Mouse (Mus musculus) kidney, adult 2 months (tissue): ENCODE measurements around the gene Med19. TPM values are rescaled to one million over a fixed set of nuclear protein-coding genes. Genes with fewer than 3 reads are reported as not detected.
A peak's percentile ranks its signal among the peaks of the same experiment; 100 is the strongest.
"Not testable (repeated sequence)": the region's sequence is repeated elsewhere in the genome, so short reads cannot be mapped to it uniquely, and the experiment has no call there.

ENCODE experiments used
- DNase-seq: peaks from one replicate; pipeline ENCODE4 v3.0.0; 2021
- H3K27ac ChIP-seq: fragments of 200-500 bp; 2 replicates; pipeline ENCODE4 v1.5.1; 2012; ENCODE audit warnings: low read depth, low read length, control low read depth, inconsistent platforms; ENCODE audit not compliant: insufficient read depth
- H3K27me3 ChIP-seq: fragments of 200-500 bp; replicated peaks from 2 replicates; pipeline ENCODE4 v1.6.1; 2012; ENCODE audit warnings: mild to moderate bottlenecking, moderate library complexity, low read length, inconsistent platforms; ENCODE audit not compliant: control insufficient read depth, insufficient read depth
- H3K36me3 ChIP-seq: fragments of 200-500 bp; 2 replicates; pipeline ENCODE4 v1.6.1; 2012; ENCODE audit warnings: mild to moderate bottlenecking, moderate library complexity, low read length, inconsistent platforms; ENCODE audit not compliant: control insufficient read depth, insufficient read depth
- H3K4me1 ChIP-seq: fragments of 200-500 bp; 2 replicates; pipeline ENCODE4 v1.6.1; 2011; ENCODE audit warnings: low read length; ENCODE audit not compliant: control insufficient read depth, insufficient read depth
- H3K4me3 ChIP-seq: fragments of 200-500 bp; 2 replicates; pipeline ENCODE4 v1.5.1; 2011; ENCODE audit warnings: mild to moderate bottlenecking, low read depth, low read length, control low read depth; ENCODE audit not compliant: insufficient read depth
- CTCF ChIP-seq: fragments of 200-500 bp; conservative IDR thresholded peaks from 2 replicates; pipeline ENCODE4 v1.5.1; 2011; ENCODE audit warnings: low read depth, mild to moderate bottlenecking, control low read depth, low read length, moderate library complexity, mixed read lengths; ENCODE audit not compliant: insufficient read depth, insufficient read length
- POLR2A ChIP-seq: fragments of 200-500 bp; IDR thresholded peaks from one replicate; pipeline ENCODE4 v1.6.1; 2011; ENCODE audit warnings: low read depth, low read length, control low read depth
- WGBS: fragments of 180-500 bp; shearing (Covaris S2); methylation state at CpG from one replicate; pipeline ENCODE4 v1.1.7; 2018; 5-methylcytosine and 5-hydroxymethylcytosine counted together
- polyA plus RNA-seq: library from polyadenylated mRNA; depleted of rRNA; stranded (reverse); fragments of >200 nt; gene quantifications from 2 replicates; pipeline ENCODE4 v1.2.3, GENCODE M21; 2012

Med19 gene
- polyA plus RNA-seq, 1 experiment, result 9.3 TPM

- H3K4me1 ChIP-seq, result no peaks in the 10 kb centered on the region; the same call in none of the 2 replicates
- H3K27ac ChIP-seq, result no peak overlapping the region
- no peak overlapping the region for H3K4me3 ChIP-seq
- DNase-seq, result no peak
- TF ChIP-seq CTCF, result no peak
- no peak for TF ChIP-seq POLR2A
- 90% methylated on average over 2 of the region's 2 CpGs for WGBS
- H3K36me3 ChIP-seq, result peaks cover 3% of the 10 kb centered on the region
- no peaks in the 10 kb centered on the region for H3K27me3 ChIP-seq
These were observed 42.5 kb downstream of the Med19 start for GRCm38 (mm10) chr2:84720718-84721117.

GRCm38 (mm10) chr2:84721182-84721581 is 43.0 kb downstream of the Med19 start:
- H3K27ac ChIP-seq, result no peak overlapping the region
- DNase-seq, result no peak
- no peak for TF ChIP-seq POLR2A
- no peak for TF ChIP-seq CTCF
- H3K27me3 ChIP-seq, result no peaks in the 10 kb centered on the region
- peaks cover 3% of the 10 kb centered on the region for H3K36me3 ChIP-seq
- 89% methylated on average over 3 of the region's 3 CpGs for WGBS
- no peaks in the 10 kb centered on the region; the same call in none of the 2 replicates for H3K4me1 ChIP-seq
- H3K4me3 ChIP-seq, result no peak overlapping the region

- 93% methylated on average over 14 of the region's 14 CpGs for WGBS
- Histone ChIP-seq H3K27ac (no peak overlapping the region), H3K36me3 (peaks cover 3% of the 10 kb centered on the region), H3K4me3 (no peak overlapping the region), H3K27me3 (no peaks in the 10 kb centered on the region), H3K4me1 (peaks cover 3% of the 10 kb centered on the region)
- TF ChIP-seq POLR2A, result no peak
- TF ChIP-seq CTCF, result no peak
- DNase-seq, result no peak
These were observed 45.7 kb downstream of the Med19 start for GRCm38 (mm10) chr2:84723856-84724255.

GRCm38 (mm10) chr2:84725770-84726169 is 47.6 kb downstream of the Med19 start:
- H3K27ac ChIP-seq, result no peak overlapping the region
- TF ChIP-seq POLR2A (no peak), CTCF (no peak)
- H3K4me3 ChIP-seq, result no peak overlapping the region
- WGBS, result 94% methylated on average over 10 of the region's 10 CpGs
- H3K4me1 ChIP-seq, result peaks cover 3% of the 10 kb centered on the region
- H3K27me3 ChIP-seq, result no peaks in the 10 kb centered on the region
- no peak for DNase-seq
- peaks cover 3% of the 10 kb centered on the region for H3K36me3 ChIP-seq

- TF ChIP-seq POLR2A (no peak), CTCF (no peak)
- Histone ChIP-seq H3K4me3 (peak overlapping the region; percentile 59), H3K27ac (no peak overlapping the region; the same call in 1 of the 2 replicates), H3K36me3 (peaks cover 3% of the 10 kb centered on the region), H3K4me1 (peaks cover 3% of the 10 kb centered on the region), H3K27me3 (no peaks in the 10 kb centered on the region)
- WGBS, result 1% methylated on average over 9 of the region's 9 CpGs
- no peak for DNase-seq
These were observed 48.5 kb downstream of the Med19 start for GRCm38 (mm10) chr2:84726716-84727115.

- no peaks in the 10 kb centered on the region for H3K27me3 ChIP-seq
- peaks cover 3% of the 10 kb centered on the region for H3K4me1 ChIP-seq
- WGBS, result under 1% methylated on average over 39 of the region's 39 CpGs
- peaks cover 3% of the 10 kb centered on the region for H3K36me3 ChIP-seq
- DNase-seq, result peak; percentile 99
- peak; percentile 42 for TF ChIP-seq POLR2A
- no peak for TF ChIP-seq CTCF
- peak within 1 kb of the TSS; percentile 77 for H3K4me3 ChIP-seq
- H3K27ac ChIP-seq, result peak within 1 kb of the TSS; percentile 92
These were observed 49.1 kb downstream of the Med19 start, which contains the start of gene Clp1 for GRCm38 (mm10) chr2:84727172-84727858. Gene Clp1, minus strand, starts transcription at chr2:84727350.

- not testable (repeated sequence) for H3K36me3 ChIP-seq, DNase-seq, H3K4me1 ChIP-seq, H3K4me3 ChIP-seq, H3K27me3 ChIP-seq, H3K27ac ChIP-seq
- WGBS, result 86% methylated on average over 5 of the region's 5 CpGs
These were observed 50.0 kb downstream of the Med19 start for GRCm38 (mm10) chr2:84728191-84728590.
